Mouse (Mus musculus): ENCODE data around the gene Hdac10.

Gene Hdac10

DNA sequence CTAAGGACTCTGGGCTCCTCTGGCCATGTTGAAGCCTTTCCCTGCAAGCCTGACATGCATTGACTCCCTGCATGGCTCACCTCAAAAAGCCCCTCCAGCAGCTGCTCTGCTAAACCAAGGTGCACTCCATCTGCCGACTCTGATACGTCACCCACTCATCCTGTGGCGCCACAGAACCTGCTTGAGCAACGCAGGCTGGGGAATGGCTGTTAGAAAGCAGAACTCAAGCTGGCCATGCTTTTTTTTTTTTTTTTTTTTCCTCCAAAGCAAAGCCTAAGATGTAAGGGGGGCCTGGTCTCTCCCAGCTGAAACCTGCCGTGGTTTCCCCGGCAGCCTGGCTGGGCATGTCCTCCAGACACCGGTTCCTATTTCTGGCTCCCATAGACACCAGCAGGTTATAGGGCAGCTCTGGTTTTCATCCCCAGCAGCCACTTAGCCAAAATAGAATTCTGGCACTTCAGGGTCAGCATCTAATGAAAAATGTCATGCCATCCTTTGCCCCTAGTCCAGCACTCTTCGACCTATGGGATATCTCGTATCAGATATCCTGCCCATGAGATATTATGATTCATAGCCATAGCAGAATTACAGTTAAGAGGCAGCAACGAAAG, 54.4 kb downstream of the Hdac10 start:
- no peak for DNase-seq
